Mouse (Mus musculus) CH12.LX (cell line): Measurements from ENCODE around the gene Rab11fip3. TPM values are rescaled to one million over a fixed set of nuclear protein-coding genes. Genes with fewer than 3 reads are reported as not detected.

Experiments used
- DNase-seq: peaks from one replicate; pipeline ENCODE4 v3.0.0-alpha.2; 2013; ENCODE audit errors: extremely low read depth
- H3K27ac ChIP-seq: 2 replicates; pipeline ENCODE4 v1.5.1; 2012; ENCODE audit warnings: low read depth, mild to moderate bottlenecking, control low read depth, moderate library complexity; ENCODE audit not compliant: insufficient read depth
- H3K27me3 ChIP-seq: replicated peaks from 2 replicates; pipeline ENCODE3; 2012; ENCODE audit warnings: inconsistent platforms
- H3K36me3 ChIP-seq, 2 experiments: replicated peaks in 1 of 2; 2 replicates each; pipeline versions ENCODE3 to v1.6.1; 2012; ENCODE audit warnings: inconsistent platforms in 1 of 2, low read length in 1 of 2, mild to moderate bottlenecking in 1 of 2, mixed read lengths in 1 of 2, moderate library complexity in 1 of 2; ENCODE audit not compliant: control insufficient read depth in 1 of 2, insufficient read depth in 1 of 2
- H3K4me1 ChIP-seq, 2 experiments: 2 replicates each; pipeline ENCODE4 v1.6.1; 2012; ENCODE audit warnings: inconsistent platforms in 1 of 2, moderate library complexity in 1 of 2; ENCODE audit not compliant: insufficient read depth in 2 of 2, control insufficient read depth in 1 of 2
- H3K4me2 ChIP-seq: 2 replicates; pipeline ENCODE4 v1.6.1; 2012; ENCODE audit warnings: low read depth, mild to moderate bottlenecking, control low read depth; ENCODE audit not compliant: poor library complexity, insufficient read depth, severe bottlenecking
- H3K4me3 ChIP-seq, 3 experiments: fragments of 150-350 bp in 1 of 3; sonication (generic) in 1 of 3; replicated peaks in 1 of 3; 2 replicates each; pipeline versions ENCODE3 to v1.5.1; 2011 to 2012; ENCODE audit warnings: low read depth in 2 of 3, low read length in 2 of 3, mild to moderate bottlenecking in 2 of 3, moderate library complexity in 2 of 3, control low read depth in 1 of 3, improper control_type of control experiment in 1 of 3, inconsistent platforms in 1 of 3, mixed read lengths in 1 of 3; ENCODE audit not compliant: poor library complexity in 1 of 3
- H3K79me2 ChIP-seq: replicated peaks from 2 replicates; pipeline ENCODE4 v1.6.1; 2012; ENCODE audit warnings: mild to moderate bottlenecking, moderate library complexity; ENCODE audit not compliant: control insufficient read depth, poor library complexity, insufficient read depth, severe bottlenecking; ENCODE audit errors: extremely low read depth
- H3K9ac ChIP-seq: 2 replicates; pipeline ENCODE4 v1.6.1; 2012; ENCODE audit warnings: low read depth, mild to moderate bottlenecking, control low read depth, moderate library complexity; ENCODE audit not compliant: insufficient read depth
- H3K9me3 ChIP-seq: replicated peaks from 2 replicates; pipeline ENCODE3; 2012; ENCODE audit warnings: low read length, inconsistent platforms, mixed read lengths
- BHLHE40 ChIP-seq: IDR thresholded peaks from 2 replicates; pipeline ENCODE4 v1.6.1; 2011; ENCODE audit warnings: mild to moderate bottlenecking, low read depth, low read length, improper control_type of control experiment
- CHD1 ChIP-seq: IDR thresholded peaks from 2 replicates; pipeline ENCODE4 v1.6.1; 2012; ENCODE audit warnings: low read depth, low read length, improper control_type of control experiment, inconsistent platforms
- CHD2 ChIP-seq: IDR thresholded peaks from 2 replicates; pipeline ENCODE4 v1.6.1; 2011; ENCODE audit warnings: low read length, improper control_type of control experiment
- CTCF ChIP-seq, 2 experiments: IDR thresholded peaks in 1 of 2; conservative IDR thresholded peaks in 1 of 2; 2 replicates each; pipeline ENCODE4 v1.5.1; 2011 to 2012; ENCODE audit warnings: low read depth in 2 of 2, low read length in 2 of 2, improper control_type of control experiment in 1 of 2, inconsistent platforms in 1 of 2, mild to moderate bottlenecking in 1 of 2, moderate library complexity in 1 of 2
- ELF1 ChIP-seq: IDR thresholded peaks from 2 replicates; pipeline ENCODE4 v1.6.1; 2014; ENCODE audit warnings: low read depth, mild to moderate bottlenecking, inconsistent platforms, low read length, improper control_type of control experiment
- EP300 ChIP-seq: IDR thresholded peaks from 2 replicates; pipeline ENCODE4 v1.6.1; 2011; ENCODE audit warnings: low read length, improper control_type of control experiment
- ETS1 ChIP-seq: conservative IDR thresholded peaks from 2 replicates; pipeline ENCODE4 v1.6.1; 2012; ENCODE audit warnings: low read depth, mild to moderate bottlenecking, inconsistent platforms, low read length, improper control_type of control experiment, moderate library complexity
- GABPA ChIP-seq: IDR thresholded peaks from 2 replicates; pipeline ENCODE4 v1.6.1; 2012; ENCODE audit warnings: low read depth, low read length, improper control_type of control experiment, inconsistent platforms; ENCODE audit not compliant: insufficient replicate concordance
- HCFC1 ChIP-seq: IDR thresholded peaks from 2 replicates; pipeline ENCODE4 v1.6.1; 2012; ENCODE audit warnings: low read depth, mild to moderate bottlenecking, inconsistent platforms, low read length, improper control_type of control experiment
- JUN ChIP-seq: IDR thresholded peaks from 2 replicates; pipeline ENCODE4 v1.6.1; 2011; ENCODE audit warnings: low read depth, mild to moderate bottlenecking, low read length, improper control_type of control experiment, moderate library complexity; ENCODE audit not compliant: insufficient read depth
- JUND ChIP-seq: conservative IDR thresholded peaks from 2 replicates; pipeline ENCODE4 v1.6.1; 2011; ENCODE audit warnings: low read depth, low read length, improper control_type of control experiment
- KAT2A ChIP-seq: IDR thresholded peaks from 2 replicates; pipeline ENCODE4 v1.6.1; 2012; ENCODE audit warnings: low read length, improper control_type of control experiment, inconsistent platforms; ENCODE audit not compliant: insufficient replicate concordance
- MAZ ChIP-seq: IDR thresholded peaks from 2 replicates; pipeline ENCODE4 v1.6.1; 2012; ENCODE audit warnings: low read depth, mild to moderate bottlenecking, inconsistent platforms, low read length, improper control_type of control experiment, moderate library complexity
- MEF2A ChIP-seq: IDR thresholded peaks from 2 replicates; pipeline ENCODE4 v1.6.1; 2014; ENCODE audit warnings: low read depth, mild to moderate bottlenecking, inconsistent platforms, low read length, improper control_type of control experiment, borderline replicate concordance
- MYC ChIP-seq: IDR thresholded peaks from 2 replicates; pipeline ENCODE4 v1.6.1; 2011; ENCODE audit warnings: low read depth, mild to moderate bottlenecking, improper control_type of control experiment, low read length
- NRF1 ChIP-seq: IDR thresholded peaks from 2 replicates; pipeline ENCODE4 v1.6.1; 2014; ENCODE audit warnings: low read depth, mild to moderate bottlenecking, inconsistent platforms, low read length, improper control_type of control experiment, moderate library complexity
- PAX5 ChIP-seq: IDR thresholded peaks from 2 replicates; pipeline ENCODE4 v1.6.1; 2012; ENCODE audit warnings: low read length, inconsistent platforms, mixed read lengths
- POLR2A ChIP-seq: IDR thresholded peaks from 2 replicates; pipeline ENCODE4 v1.6.1; 2011; ENCODE audit warnings: low read depth, mild to moderate bottlenecking, improper control_type of control experiment, low read length
- SIN3A ChIP-seq: IDR thresholded peaks from 2 replicates; pipeline ENCODE4 v1.6.1; 2012; ENCODE audit warnings: low read length, improper control_type of control experiment, inconsistent platforms
- SMC3 ChIP-seq: IDR thresholded peaks from 2 replicates; pipeline ENCODE4 v1.6.1; 2011; ENCODE audit warnings: low read depth, low read length, improper control_type of control experiment
- TBP ChIP-seq: conservative IDR thresholded peaks from 2 replicates; pipeline ENCODE4 v1.6.1; 2011; ENCODE audit warnings: low read depth, low read length, improper control_type of control experiment
- TCF12 ChIP-seq: IDR thresholded peaks from 2 replicates; pipeline ENCODE4 v1.6.1; 2014; ENCODE audit warnings: low read depth, mild to moderate bottlenecking, inconsistent platforms, low read length, improper control_type of control experiment
- UBTF ChIP-seq: IDR thresholded peaks from 2 replicates; pipeline ENCODE4 v1.6.1; 2012; ENCODE audit warnings: low read depth, mild to moderate bottlenecking, inconsistent platforms, low read length, improper control_type of control experiment, moderate library complexity
- ZC3H11A ChIP-seq: IDR thresholded peaks from 2 replicates; pipeline ENCODE4 v1.6.1; 2012; ENCODE audit warnings: low read depth, mild to moderate bottlenecking, inconsistent platforms, low read length, improper control_type of control experiment
- ZMIZ1 ChIP-seq: IDR thresholded peaks from 2 replicates; pipeline ENCODE4 v1.6.1; 2012; ENCODE audit warnings: low read depth, mild to moderate bottlenecking, inconsistent platforms, low read length, improper control_type of control experiment
- ZNF384 ChIP-seq: IDR thresholded peaks from 2 replicates; pipeline ENCODE4 v1.6.1; 2012; ENCODE audit warnings: low read depth, low read length, improper control_type of control experiment, inconsistent platforms
- dilution Hi-C: fragments of 300-500 bp; cut with MboI; formaldehyde crosslinking; loops from 2 replicates; pipeline ENCODE4 v1.14.3; 2020; ENCODE audit warnings: low sequenced_read_pairs; ENCODE audit not compliant: extremely low pct_unique_long_range_greater_than_20kb, extremely low pct_ligation_motif_present
- in situ Hi-C: fragments of 300-500 bp; cut with MboI; formaldehyde crosslinking; loops from 3 replicates; pipeline ENCODE4 v1.14.3; 2019; ENCODE audit warnings: low sequenced_read_pairs, low pct_ligation_motif_present, low pct_unique_long_range_greater_than_20kb, mixed read lengths
- polyA plus RNA-seq: library from polyadenylated mRNA; unstranded; fragments of >175 nt; gene quantifications from 2 replicates; pipeline ENCODE4 v1.2.1, GENCODE M21; 2012; ENCODE audit warnings: low read depth; ENCODE audit not compliant: insufficient read length
- total RNA-seq, 2 experiments: library from RNA; depleted of rRNA; stranded (reverse); fragments of 300-350 nt in 1 of 2; fragments of >200 nt in 1 of 2; gene quantifications; 2 replicates each; pipeline ENCODE4 v1.2.3; 2012 to 2014

The Rab11fip3 gene
- total and polyA plus RNA-seq, 3 experiments = 3.5 to 7.6 (median 4.6) TPM

DNA sequence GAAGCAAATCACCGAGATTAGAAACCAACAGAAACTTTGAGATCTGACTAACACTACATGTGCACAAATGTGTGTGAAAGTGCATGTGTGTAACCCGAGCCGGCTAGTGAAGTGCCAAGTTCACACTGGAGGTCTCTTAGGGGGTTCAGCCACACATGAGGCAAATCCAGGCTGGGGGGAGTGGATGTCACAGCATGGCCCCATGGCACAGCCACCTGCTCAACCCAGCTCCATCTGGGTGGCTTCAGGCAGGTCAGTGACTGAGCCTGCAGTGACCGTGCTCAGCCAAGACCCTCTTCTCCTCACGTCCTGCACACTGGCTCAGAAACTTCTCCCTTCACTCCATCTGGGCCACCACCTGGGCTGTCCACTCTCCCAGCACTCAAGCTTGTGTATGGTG, 119.4 kb downstream of the Rab11fip3 start:
- peaks cover 2 to 3% of the 10 kb centered on the region in 2 experiments; a peak in 1 of 4 replicates for H3K4me1 ChIP-seq
- no peak overlapping the region for H3K9ac ChIP-seq
- DNase-seq = no peak
- TF ChIP-seq POLR2A (no peak), MAZ (no peak), NRF1 (no peak), TBP (no peak), ELF1 (no peak), JUND (no peak), ETS1 (no peak), ZMIZ1 (no peak), MEF2A (no peak), JUN (no peak), ZC3H11A (no peak)
- H3K4me2 ChIP-seq = no peak overlapping the region
- dilution Hi-C loops = no loop called here
- H3K79me2 ChIP-seq = no peaks in the 10 kb centered on the region
- H3K27me3 ChIP-seq = peaks cover 69% of the 10 kb centered on the region
- no peak overlapping the region for H3K27ac ChIP-seq
- no peaks in the 10 kb centered on the region for H3K9me3 ChIP-seq
- H3K36me3 ChIP-seq = no peaks in the 10 kb centered on the region
- in situ Hi-C loops = no loop called here
- H3K4me3 ChIP-seq = no peak overlapping the region

DNA sequence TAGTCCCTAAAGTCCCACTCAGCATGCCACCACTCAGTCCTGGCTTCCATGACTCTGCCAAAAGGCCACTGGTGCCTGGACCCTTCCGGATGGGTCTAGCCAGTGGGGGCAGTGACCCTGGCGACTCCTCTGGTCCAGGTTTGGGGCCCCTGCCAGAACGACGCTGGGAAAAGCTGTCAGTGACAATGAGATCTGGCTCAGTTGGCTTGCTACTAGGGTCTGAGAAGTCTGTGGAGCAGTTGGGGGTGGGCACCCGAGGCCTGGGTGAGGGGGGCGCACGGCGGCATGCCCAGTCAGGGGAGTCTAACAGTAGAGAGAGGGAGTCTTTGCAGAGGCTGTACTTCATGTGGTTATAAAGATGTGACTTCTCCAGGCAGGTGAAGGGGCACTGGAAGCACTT, 121.3 kb downstream of the Rab11fip3 start:
- H3K9ac ChIP-seq = no peak overlapping the region
- dilution Hi-C loops = no loop called here

DNA sequence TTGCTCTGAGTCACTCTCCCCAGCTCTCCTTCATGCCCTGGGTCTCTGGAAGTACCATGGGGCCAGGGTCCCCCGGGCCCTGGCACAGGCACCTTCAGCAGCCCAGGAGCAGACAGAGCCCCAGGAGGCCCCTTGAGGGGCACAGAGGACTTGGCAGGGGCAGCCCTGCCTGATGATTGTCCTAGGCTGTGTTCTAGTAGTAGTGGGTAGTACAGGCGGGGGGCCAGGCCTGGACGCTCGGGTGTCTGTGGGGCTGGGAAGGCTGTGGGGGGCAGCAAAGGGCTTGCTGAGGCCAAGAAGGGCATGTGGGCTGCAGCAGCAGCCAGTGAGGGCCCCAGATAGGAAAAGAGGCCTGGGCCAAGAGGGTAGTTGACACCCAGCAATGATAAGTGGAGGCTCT, 121.8 kb downstream of the Rab11fip3 start:
- Histone ChIP-seq H3K9ac (no peak overlapping the region), H3K79me2 (no peaks in the 10 kb centered on the region), H3K4me2 (no peak overlapping the region), H3K4me1 (peaks cover 6 to 12% of the 10 kb centered on the region in 2 experiments; a peak in 3 of 4 replicates), H3K36me3 (no peaks in the 10 kb centered on the region), H3K4me3 (no peak overlapping the region), H3K27me3 (peaks cover 58% of the 10 kb centered on the region), H3K9me3 (no peaks in the 10 kb centered on the region), H3K27ac (no peak overlapping the region)
- TF ChIP-seq BHLHE40 = no peak
- no peak for TF ChIP-seq ELF1
- no peak for TF ChIP-seq JUN
- TF ChIP-seq CHD2 = no peak
- TF ChIP-seq SMC3 = no peak
- TF ChIP-seq POLR2A = no peak
- no peak for TF ChIP-seq PAX5
- TF ChIP-seq JUND = no peak
- TF ChIP-seq UBTF = no peak
- TF ChIP-seq CTCF (conservative IDR thresholded peaks at IDR 0.05 in 1 of 2, IDR thresholded peaks at IDR 0.05 in 1 of 2; ENCODE audit: low read depth in 2 of 2, low read length in 2 of 2) = no peak
- no peak for TF ChIP-seq EP300
- no peak for TF ChIP-seq GABPA
- no peak for TF ChIP-seq TCF12
- TF ChIP-seq ZMIZ1 = no peak
- TF ChIP-seq KAT2A = no peak
- TF ChIP-seq NRF1 = no peak
- TF ChIP-seq CHD1 = no peak
- TF ChIP-seq HCFC1 = no peak
- TF ChIP-seq MYC = no peak
- no peak for TF ChIP-seq SIN3A
- DNase-seq = no peak
- in situ Hi-C loops (no loop called here), dilution Hi-C loops (no loop called here)

More for the DNA sequence above, 121.3 kb downstream of the Rab11fip3 start:
- in situ Hi-C loops = no loop called here
- H3K4me1 ChIP-seq = peaks cover 2 to 7% of the 10 kb centered on the region in 2 experiments; a peak in 2 of 4 replicates
- H3K36me3 ChIP-seq = no peaks in the 10 kb centered on the region
- no peaks in the 10 kb centered on the region for H3K9me3 ChIP-seq
- no peak overlapping the region for H3K27ac ChIP-seq
- peaks cover 62% of the 10 kb centered on the region for H3K27me3 ChIP-seq
- no peak for DNase-seq
- H3K4me3 ChIP-seq = no peak overlapping the region
- TF ChIP-seq ZC3H11A = no peak
- no peak for TF ChIP-seq ZNF384
- TF ChIP-seq TBP = no peak
- H3K79me2 ChIP-seq = no peaks in the 10 kb centered on the region
- no peak overlapping the region for H3K4me2 ChIP-seq
